Mouse (Mus musculus): ENCODE measurements around the gene Scand1.

Gene Scand1

DNA sequence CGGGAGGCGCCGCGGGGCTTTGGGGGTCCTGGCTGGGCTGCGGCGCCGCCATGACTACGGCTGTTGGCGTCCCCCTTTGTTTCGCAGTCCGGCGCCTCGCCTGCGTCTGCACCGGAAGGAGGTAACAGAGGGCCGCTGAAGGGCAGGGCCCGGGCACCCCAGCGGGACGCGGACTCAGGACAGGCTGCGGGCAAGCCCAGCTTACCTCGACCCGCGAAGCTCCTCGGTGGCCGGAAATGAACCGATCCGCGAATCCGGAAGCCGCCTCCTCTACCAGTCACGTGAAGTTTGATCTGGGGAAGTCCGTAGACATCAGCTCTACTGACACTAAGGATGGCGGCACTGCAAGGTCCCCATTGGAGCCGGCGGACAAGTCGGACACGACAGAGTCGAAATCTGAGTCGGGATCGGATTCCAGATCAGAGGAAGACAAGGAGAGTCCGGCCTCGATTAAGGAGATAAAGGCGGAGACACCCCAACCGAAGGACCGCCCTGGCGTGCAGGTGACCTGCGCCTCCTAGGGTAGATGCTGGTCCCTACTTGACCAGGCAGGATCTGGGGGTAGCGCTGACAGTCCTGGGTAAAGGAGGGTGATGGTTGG is at the start of gene Scand1, which contains the start of gene Cnbd2:
Gene Scand1, minus strand, starts transcription at position 408 of the 601 bp plus-strand sequence.
Gene Cnbd2, plus strand, starts transcription at position 3 of the 601 bp plus-strand sequence.
- peak; percentile 84 for DNase-seq

DNA sequence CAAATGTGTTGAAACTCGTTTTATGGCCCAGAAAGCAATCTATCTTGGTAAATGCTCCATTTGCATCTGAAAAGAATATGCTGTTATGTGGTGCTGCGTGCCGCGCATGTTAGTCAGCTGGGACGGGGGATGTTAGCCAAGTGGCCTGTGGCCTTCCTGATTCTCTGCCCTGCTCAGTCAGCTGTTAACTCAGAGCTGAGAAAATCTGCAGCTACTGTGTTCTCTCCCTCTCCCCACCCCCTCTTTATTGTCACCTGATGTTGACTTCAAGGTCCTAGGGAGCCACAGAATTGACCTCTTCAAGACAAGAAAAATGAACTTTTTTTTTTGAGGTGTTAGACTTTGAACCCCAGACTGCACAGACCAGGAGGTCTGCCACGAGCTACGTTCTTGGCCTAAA is 43.5 kb upstream of the Scand1 start:
- DNase-seq = no peak

- DNase-seq = no peak
Observed at GRCm38 (mm10) chr2:156353265-156353692, 40.8 kb upstream of the Scand1 start.

DNA sequence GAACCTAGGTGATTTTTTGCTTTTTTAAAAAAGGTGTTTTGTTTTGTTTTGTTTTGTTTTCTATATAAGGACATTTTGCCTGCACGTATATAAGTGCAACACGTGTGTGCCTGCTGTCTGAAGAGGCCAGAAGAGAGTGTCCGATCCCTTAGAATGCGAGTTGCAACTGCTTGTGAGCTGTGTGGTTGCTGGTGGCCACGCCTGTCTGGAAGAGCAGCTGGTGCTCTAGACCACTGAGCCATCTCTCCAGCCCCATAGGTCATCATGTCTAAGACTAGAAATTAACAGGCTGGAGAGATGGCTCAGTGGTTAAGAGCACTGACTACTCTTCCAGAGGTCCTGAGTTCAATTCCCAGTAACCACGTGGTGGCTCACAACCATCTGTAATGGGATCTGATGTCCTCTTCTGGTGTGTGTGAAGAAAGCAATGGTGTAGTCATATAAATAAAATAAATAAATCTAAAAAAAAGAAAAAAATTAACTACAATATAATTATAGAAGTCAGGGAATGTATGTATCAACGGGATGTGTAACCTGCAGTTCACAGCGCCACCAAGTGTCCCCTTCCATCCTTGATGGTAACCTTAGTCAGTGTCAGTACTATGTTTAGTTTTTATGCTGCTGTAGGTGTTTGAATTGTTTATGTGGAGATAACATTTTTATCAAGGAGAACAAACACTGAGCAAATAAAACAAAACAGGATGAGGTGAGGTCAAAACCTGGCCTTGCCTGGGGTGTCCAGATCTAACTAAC is 40.1 kb upstream of the Scand1 start:
- DNase-seq = peak; percentile 28

GRCm38 (mm10) chr2:156351243-156351642 is 38.7 kb upstream of the Scand1 start:
- DNase-seq = peak; percentile 40

- no peak for DNase-seq
Observed at GRCm38 (mm10) chr2:156349286-156349848, 36.9 kb upstream of the Scand1 start.

DNA sequence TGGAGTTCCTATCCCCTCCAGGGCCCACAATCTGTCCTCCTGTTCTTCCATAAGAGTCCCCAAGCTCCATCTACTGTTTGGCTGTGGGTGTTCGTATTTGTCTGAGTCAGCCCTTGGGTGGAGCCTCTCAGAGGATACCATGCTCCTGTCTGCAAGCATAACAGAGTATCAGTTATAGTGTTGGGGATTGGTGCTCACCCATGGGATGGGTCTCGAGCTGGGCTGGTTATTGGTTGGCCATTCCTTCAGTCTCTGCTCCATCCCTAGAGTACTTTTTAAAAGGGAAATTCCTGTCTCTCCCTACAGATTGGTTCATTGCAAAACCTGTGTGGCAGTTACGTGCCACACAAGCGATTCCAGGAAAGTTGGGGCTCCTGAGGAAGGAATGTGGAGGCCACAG is 36.3 kb upstream of the Scand1 start:
- DNase-seq = no peak

DNA sequence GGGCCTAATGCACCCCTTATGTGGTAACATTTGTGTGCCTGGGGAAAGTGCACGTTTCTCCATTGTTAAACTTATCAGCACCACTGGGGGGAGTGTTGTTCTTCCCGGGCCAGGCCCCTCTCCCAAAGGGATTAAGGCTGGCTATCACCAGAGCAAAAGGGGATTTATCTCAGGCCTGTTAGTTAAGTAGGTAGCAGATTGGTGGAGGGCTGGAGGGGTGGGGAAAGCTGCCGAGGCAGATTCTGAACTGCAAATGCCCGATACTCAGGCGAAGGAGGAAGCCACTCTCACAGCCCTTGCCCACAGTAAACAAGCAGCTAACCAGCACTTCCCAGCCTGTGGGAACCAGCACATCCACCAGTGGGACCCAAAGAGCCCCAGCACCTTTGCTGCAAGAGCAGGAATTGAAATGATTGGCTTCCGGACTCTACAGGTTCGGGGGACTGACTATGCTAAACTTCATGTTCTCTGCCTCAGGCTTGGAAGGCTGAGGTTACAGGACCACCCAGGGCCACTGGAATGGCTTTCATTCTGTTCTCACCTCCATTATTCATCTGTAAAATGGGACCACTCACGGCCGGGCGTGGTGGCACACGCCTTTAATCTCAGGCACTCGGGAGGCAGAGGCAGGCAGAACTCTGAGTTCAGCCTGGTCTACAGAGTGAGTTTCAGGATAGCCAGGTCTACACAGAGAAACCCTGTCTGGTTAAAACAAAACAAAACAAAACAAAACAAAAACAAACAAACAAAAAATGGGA is 32.5 kb upstream of the Scand1 start:
- DNase-seq = no peak

DNA sequence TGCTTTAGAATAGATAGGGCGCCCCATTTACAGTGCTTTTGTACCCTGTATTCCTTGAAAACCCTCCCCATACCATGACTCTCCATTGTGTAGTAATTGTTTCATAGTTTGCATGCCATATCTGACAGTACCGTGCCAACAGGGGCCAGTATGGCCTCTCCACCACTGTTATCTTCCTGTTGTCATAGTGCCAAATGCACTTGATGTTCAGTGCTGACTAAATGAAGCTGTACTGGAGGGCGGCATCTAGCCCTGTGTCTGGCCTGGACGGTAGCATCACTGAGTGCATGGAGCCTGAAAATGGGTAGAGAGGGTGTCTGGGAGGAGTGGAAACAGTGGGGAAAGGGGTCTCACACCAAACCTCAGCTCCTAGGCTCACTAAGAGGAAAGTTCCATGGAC is 27.6 kb upstream of the Scand1 start:
- DNase-seq = no peak

- no peak for DNase-seq
Observed at GRCm38 (mm10) chr2:156331446-156331965, 19.0 kb upstream of the Scand1 start.

DNA sequence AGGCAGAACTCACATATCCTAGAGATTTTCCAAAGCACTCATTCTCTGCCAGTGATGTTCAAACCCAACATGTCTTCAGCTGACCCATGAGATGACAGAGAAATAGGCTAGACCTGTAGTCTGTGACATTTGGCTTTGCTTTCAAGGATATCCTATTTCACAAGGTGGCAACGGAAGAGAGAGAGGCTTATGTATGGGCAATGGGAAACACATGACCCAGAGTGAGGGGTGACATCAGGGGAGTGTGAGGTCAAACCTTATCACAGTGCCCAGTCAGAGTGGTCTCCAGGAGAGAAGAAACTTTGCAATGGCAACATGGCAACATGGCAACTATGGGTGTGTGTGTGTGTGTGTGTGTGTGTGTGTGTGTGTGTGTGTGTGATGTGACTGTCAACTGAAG is 18.2 kb upstream of the Scand1 start:
- DNase-seq = no peak

DNA sequence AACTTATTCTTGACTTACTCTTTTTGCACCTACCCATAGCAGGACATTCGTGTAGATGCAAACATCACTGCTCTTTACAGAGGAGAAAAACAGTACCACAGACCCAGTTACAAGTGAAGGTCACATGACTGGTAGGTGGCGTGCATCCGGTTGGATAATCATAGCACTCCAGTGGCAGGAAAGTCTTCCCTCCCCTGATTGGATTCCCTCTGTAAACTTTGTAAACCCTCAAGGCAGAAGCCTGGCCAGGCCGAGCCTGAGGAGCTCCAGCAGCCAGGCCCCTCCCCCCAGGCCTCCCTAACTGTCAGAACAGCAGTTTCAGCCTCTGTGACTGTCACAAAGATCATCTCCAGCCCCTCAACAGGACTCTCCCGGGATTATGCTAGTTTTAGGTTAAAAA is 12.2 kb upstream of the Scand1 start:
- no peak for DNase-seq

DNA sequence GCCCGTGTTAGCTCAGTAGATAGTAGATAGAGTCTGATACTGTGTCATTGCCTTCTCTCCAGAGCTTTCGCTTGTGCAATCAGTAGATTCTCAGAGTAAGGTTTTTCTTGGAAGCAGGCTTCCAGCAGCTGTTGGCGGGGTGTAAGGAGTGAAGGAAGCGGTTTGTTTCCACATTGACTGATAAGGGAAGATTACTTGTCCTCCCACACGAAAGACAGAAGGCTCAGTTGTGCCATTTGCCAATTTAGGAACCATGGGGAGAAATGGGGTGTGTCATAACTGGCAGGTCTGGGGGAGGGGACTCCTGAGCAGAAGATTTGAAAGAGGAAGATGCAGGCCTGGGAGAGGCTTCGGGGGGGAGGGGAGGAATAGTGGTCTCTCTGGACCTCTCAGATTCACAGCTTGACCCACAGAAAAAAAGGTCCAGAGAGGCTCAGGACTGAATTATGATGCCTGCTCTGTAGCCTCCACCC is 11.6 kb upstream of the Scand1 start:
- DNase-seq = no peak

DNA sequence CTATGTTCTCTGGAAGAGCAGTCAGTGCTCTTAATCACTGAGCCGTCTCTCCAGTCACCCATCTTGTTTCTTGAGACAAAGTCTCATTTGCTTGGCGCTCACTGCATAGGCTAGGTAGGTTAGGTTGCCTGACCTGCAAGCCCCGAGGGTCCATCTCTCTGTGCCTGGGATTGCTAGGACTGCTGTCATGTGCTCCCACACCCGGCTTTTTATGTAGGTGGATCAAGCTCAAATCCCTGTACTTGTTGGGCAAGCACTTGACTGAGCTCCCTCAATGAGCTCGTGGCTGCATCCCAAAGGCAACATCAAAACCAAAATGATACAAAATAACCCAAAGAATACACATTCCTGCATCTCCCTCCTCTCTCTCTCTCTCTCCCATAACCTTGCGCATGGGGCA is 9.0 kb upstream of the Scand1 start:
- DNase-seq = no peak

DNA sequence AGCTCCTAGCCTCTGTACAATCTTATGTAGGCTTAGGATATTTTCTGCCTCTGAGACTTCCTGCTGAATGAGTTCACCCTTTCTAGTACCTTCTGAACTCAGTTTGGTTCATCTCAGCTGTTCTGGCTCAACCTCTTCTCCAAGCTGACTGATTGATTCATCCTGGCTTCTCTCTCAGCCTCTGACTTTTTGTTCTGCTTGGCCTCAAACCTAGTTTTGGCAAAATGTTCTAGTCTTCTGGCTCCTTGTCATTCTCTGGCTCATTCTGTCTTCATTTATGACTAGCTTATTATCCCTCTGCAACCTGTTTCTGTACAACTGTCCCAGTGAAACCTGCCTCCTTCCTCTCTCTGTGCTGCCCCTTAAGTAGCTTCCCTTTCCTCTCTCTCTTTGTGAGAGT is 6.0 kb upstream of the Scand1 start:
- no peak for DNase-seq

- no peak for DNase-seq
Observed at GRCm38 (mm10) chr2:156314811-156315210, 2.3 kb upstream of the Scand1 start.

DNA sequence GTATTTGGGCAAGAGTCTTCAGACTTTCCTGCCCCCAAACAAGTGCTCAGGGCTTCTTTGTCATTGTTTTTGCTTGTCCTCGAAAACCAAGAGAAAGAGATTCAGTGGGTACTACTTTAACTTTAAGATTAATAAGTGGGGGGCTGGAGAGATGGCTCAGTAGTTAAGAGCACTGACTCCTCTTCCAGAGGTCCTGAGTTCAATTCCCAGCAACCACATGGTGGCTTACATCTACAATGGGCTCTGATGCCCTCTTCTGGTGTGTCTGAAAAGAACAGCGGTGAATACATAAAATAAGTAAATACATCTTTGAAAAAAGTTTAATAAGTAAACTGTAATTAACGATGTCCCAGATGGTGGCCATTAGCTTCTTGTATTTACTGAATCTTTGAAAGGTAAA is 649 bp upstream of the Scand1 start:
- no peak for DNase-seq

- DNase-seq = no peak
Observed at GRCm38 (mm10) chr2:156311841-156312291, 638 bp downstream of the Scand1 start.

GRCm38 (mm10) chr2:156311441-156311840 is 1.1 kb downstream of the Scand1 start:
- no peak for DNase-seq

DNA sequence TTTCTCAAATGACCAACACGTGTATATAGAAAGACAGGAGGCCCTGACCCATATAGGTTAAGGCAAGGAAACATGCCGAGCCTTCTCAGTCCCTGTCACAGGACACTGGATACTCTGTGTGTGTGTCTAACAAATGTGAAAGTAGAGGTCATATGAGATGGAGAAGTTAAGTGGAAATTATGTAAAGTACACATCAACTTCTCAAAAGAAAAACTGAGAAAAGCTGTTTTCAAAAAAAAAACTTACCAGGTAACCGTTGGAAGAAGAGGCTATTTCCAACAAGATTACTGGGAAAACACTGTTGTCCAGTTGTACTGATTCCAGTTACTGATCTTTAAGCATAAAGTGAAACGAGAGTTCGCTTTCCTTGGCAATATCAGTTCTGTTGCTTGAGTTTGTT is 1.6 kb downstream of the Scand1 start:
- no peak for DNase-seq

- DNase-seq = no peak
Observed at GRCm38 (mm10) chr2:156310455-156310854, 2.0 kb downstream of the Scand1 start.

- DNase-seq = no peak
Observed at GRCm38 (mm10) chr2:156309948-156310347, 2.6 kb downstream of the Scand1 start.

DNA sequence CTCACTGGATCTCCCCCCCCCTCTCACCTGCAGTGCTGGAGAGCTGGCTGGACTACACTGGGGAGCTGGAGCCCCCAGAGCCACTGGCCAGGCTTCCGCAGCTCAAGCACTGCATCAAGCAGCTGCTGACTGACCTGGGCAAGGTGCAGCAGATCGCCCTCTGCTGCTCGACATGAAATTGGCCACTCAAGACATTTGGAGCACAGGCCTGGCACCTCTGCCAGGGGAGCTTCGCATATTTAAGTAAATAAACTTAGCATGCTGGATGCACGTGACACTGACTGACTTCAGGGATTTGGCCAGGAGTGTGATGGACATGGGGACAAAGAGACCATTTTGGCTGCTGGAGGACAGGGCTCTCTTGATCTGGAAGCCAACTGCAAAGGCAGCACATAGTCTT is 5.2 kb downstream of the Scand1 start:
- DNase-seq = peak; percentile 36

All from thymus, postnatal 4 days (tissue).